Mouse (Mus musculus): ENCODE results near the gene Hspb9. TPM values are rescaled to one million over a fixed set of nuclear protein-coding genes. Genes with fewer than 3 reads are reported as not detected.

The Hspb9 gene
- total and polyA plus RNA-seq, 3 experiments: 0.73 to 2.1 TPM; not detected in 1

DNA sequence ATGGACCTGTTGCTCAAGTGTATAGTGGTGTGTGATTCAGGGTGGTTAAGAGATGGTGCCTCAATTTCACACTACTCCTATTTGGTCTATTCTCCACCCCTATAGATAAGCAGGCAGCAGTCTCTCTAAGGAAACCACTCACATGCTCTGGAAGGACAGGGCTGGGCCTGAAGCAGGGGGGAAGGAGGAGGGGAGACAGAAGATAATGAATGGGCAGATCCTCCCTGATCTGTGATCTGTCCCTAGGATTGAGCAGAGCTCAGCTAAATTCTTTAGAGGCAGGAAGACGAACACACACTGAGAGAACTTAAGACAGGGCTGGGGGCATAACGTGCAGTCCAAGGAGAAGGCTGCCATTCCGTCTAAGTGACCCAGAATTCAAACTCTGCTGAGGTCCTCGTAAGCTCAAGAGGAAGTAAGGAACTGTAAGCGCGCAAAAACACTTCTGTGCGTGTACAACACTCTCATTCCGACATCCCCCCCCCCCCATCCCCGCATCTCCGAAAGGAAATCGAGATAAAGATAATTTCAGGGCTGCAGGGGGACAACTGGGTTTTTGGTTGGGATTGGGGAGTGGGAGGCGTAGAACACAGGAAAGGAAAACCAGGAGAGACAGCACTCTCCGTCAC lies 23.6 kb downstream of the Hspb9 start (continued):
- TF ChIP-seq CHD2 (IDR thresholded peaks at IDR 0.05; ENCODE audit: low read length): peak; percentile 45
- no peak for TF ChIP-seq MEF2A (IDR thresholded peaks at IDR 0.05; ENCODE audit: extremely low read depth, insufficient replicate concordance, low read depth, low read length, poor library complexity, severe bottlenecking)
- TF ChIP-seq MYC (IDR thresholded peaks at IDR 0.05; ENCODE audit: low read depth, low read length): peak; percentile 94
- TF ChIP-seq MAZ (IDR thresholded peaks at IDR 0.05; ENCODE audit: low read depth, low read length): peak; percentile 98
- peak; percentile 65 for TF ChIP-seq TCF12 (IDR thresholded peaks at IDR 0.05; ENCODE audit: low read depth, low read length)
- peak; percentile 81; the same call in 1 of the 2 replicates for TF ChIP-seq BHLHE40 (IDR thresholded peaks at IDR 0.05; ENCODE audit: borderline replicate concordance, low read depth, low read length)
- no peak for TF ChIP-seq JUND (IDR thresholded peaks at IDR 0.05; ENCODE audit: low read depth, low read length)
- peak; percentile 86 for TF ChIP-seq MAFK (IDR thresholded peaks at IDR 0.05; ENCODE audit: borderline replicate concordance, low read depth, low read length)
- no peak for TF ChIP-seq SMC3 (IDR thresholded peaks at IDR 0.05; ENCODE audit: low read depth, low read length)
- TF ChIP-seq USF2 (IDR thresholded peaks at IDR 0.05; ENCODE audit: borderline replicate concordance in 1 of 2, insufficient read depth in 1 of 2, low read depth in 1 of 2, low read length in 2 of 2): no peak
- no peak for TF ChIP-seq KAT2A (conservative IDR thresholded peaks at IDR 0.05; ENCODE audit: low read depth, low read length)
- peak; percentile 82; the same call in 1 of the 2 replicates for TF ChIP-seq CHD1 (IDR thresholded peaks at IDR 0.05; ENCODE audit: low read depth, low read length)

DNA sequence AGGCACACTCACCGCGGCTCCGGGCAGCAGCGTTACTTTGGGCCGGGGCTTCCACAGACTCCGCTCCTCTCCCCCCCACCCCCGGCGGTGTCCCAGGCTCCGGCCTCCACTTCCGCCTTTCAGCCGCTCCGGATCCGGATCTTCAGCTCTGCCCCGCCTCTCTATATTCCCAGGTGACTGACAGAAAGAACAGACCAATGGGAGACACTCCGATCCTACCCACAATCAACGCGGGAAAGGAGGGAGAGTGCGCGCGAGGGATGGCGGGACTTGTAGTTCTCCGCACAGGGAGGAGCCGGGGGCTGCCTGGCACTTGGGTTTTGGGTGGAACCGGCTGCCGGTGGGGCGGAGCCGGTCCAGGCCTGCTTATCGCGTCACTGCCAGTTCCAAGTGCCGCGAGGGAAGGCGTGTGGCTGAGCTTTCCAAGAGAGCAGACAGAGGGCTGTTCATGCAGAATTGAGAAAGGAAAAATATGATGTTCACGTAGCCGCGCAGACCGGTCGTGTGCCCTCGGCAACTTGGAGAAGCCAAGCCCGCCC lies 24.5 kb downstream of the Hspb9 start, which contains the start of gene Rab5c:
Gene Rab5c (minus strand): TSS at position 150 of the 539 bp plus-strand sequence.
- peaks cover 45% of the 10 kb centered on the region for H3K79me2 ChIP-seq (ENCODE audit: control insufficient read depth, insufficient read depth, low read length, poor library complexity)
- peak within 1 kb of the TSS; percentile 93 for H3K27ac ChIP-seq (ENCODE audit: control insufficient read depth, low read depth, low read length)
- H3K9me3 ChIP-seq (replicated peaks; ENCODE audit: insufficient read depth, low read length): no peaks in the 10 kb centered on the region
- H3K36me3 ChIP-seq (ENCODE audit: control insufficient read depth in 1 of 2, insufficient read depth in 2 of 2, low read length in 2 of 2): peaks cover 0 to 24% of the 10 kb centered on the region in 2 experiments; a peak in 3 of 4 replicates
- no peaks in the 10 kb centered on the region for H3K27me3 ChIP-seq (ENCODE audit: control insufficient read depth in 1 of 2, insufficient read depth in 2 of 2, low read length in 2 of 2)
- H3K4me3 ChIP-seq (ENCODE audit: control insufficient read depth in 1 of 2, insufficient read depth in 1 of 2, low read depth in 2 of 2, low read length in 2 of 2): peak within 1 kb of the TSS; percentile 62 to 96
- DNase-seq (ENCODE audit: low read depth, low spot score): peak; percentile 100
- H3K4me1 ChIP-seq (ENCODE audit: control insufficient read depth in 1 of 2, insufficient read depth in 2 of 2, low read length in 2 of 2): peaks cover 2 to 22% of the 10 kb centered on the region in 2 experiments; a peak in 3 of 4 replicates
- H3K9ac ChIP-seq (ENCODE audit: control insufficient read depth, low read depth, low read length, poor library complexity, severe bottlenecking): peak within 1 kb of the TSS; percentile 95
- TF ChIP-seq POLR2A (IDR thresholded peaks at IDR 0.05; ENCODE audit: control insufficient read depth in 1 of 2, insufficient read depth in 1 of 2, low read depth in 1 of 2, low read length in 2 of 2, poor library complexity in 1 of 2) (peak; percentile 61 to 97; a peak in 3 of 4 replicates), ZKSCAN1 (IDR thresholded peaks at IDR 0.05; ENCODE audit: low read depth, low read length) (no peak), NRF1 (IDR thresholded peaks at IDR 0.05; ENCODE audit: insufficient read depth, low read depth, low read length, poor library complexity, severe bottlenecking) (peak; percentile 53), USF1 (IDR thresholded peaks at IDR 0.05; ENCODE audit: low read depth, low read length) (no peak; the same call in 1 of the 2 replicates), RCOR1 (IDR thresholded peaks at IDR 0.05; ENCODE audit: low read depth, low read length) (no peak), ZNF384 (IDR thresholded peaks at IDR 0.05; ENCODE audit: low read depth, low read length) (no peak), TBP (IDR thresholded peaks at IDR 0.05; ENCODE audit: low read depth, low read length) (no peak; the same call in none of the 2 replicates), ZC3H11A (IDR thresholded peaks at IDR 0.05; ENCODE audit: low read depth, low read length) (no peak), GATA1 (IDR thresholded peaks at IDR 0.05; ENCODE audit: low read depth, low read length) (0 out of 2 replicates have a peak, but pooled peaks have one; percentile 46), BHLHE40 (IDR thresholded peaks at IDR 0.05; ENCODE audit: borderline replicate concordance, low read depth, low read length) (no peak), KAT2A (conservative IDR thresholded peaks at IDR 0.05; ENCODE audit: low read depth, low read length) (peak; percentile 96), POLR2AphosphoS5 (IDR thresholded peaks at IDR 0.05; ENCODE audit: borderline replicate concordance, low read depth, low read length) (no peak), NELFE (IDR thresholded peaks at IDR 0.05; ENCODE audit: low read depth, low read length) (peak; percentile 87), UBTF (IDR thresholded peaks at IDR 0.05; ENCODE audit: borderline replicate concordance, insufficient read depth, low read depth, low read length) (no peak), CTCF (IDR thresholded peaks at IDR 0.05 in 2 of 3, conservative IDR thresholded peaks at IDR 0.05 in 1 of 3; ENCODE audit: control insufficient read depth in 1 of 3, insufficient read depth in 1 of 3, low read depth in 2 of 3, low read length in 3 of 3, poor library complexity in 1 of 3, severe bottlenecking in 1 of 3) (0 out of 6 replicates have a peak, but pooled peaks of 1 of the 3 experiments have one; percentile 2), E2F4 (IDR thresholded peaks at IDR 0.05; ENCODE audit: borderline replicate concordance, low read depth, low read length) (peak; percentile 96), SIN3A (IDR thresholded peaks at IDR 0.05; ENCODE audit: low read length) (peak; percentile 85), MAZ (IDR thresholded peaks at IDR 0.05; ENCODE audit: low read depth, low read length) (peak; percentile 81; the same call in 1 of the 2 replicates), CHD2 (IDR thresholded peaks at IDR 0.05; ENCODE audit: low read length) (peak; percentile 98), POLR2AphosphoS2 (IDR thresholded peaks at IDR 0.05; ENCODE audit: low read length) (peak; percentile 96), TAL1 (IDR thresholded peaks at IDR 0.05; ENCODE audit: low read length) (peak; percentile 40), TCF12 (IDR thresholded peaks at IDR 0.05; ENCODE audit: low read depth, low read length) (peak; percentile 74; the same call in 1 of the 2 replicates), MYB (IDR thresholded peaks at IDR 0.05; ENCODE audit: low read depth, low read length) (no peak), MYC (IDR thresholded peaks at IDR 0.05; ENCODE audit: low read depth, low read length) (peak; percentile 55), MAX (IDR thresholded peaks at IDR 0.05; ENCODE audit: low read length) (peak; percentile 59; the same call in 1 of the 2 replicates), MEF2A (IDR thresholded peaks at IDR 0.05; ENCODE audit: extremely low read depth, insufficient replicate concordance, low read depth, low read length, poor library complexity, severe bottlenecking) (no peak; the same call in 1 of the 2 replicates)
